Mouse (Mus musculus) limb, embryonic 13.5 days (tissue): ENCODE measurements at regions not wholly inside any gene's neighbourhood (a gene's known extent, or its start where the extent isn't known, plus 50 kb on each side); places are given as distances from the start of the nearest gene placed in this dataset.

Experiments used
- ATAC-seq: fragments of 200-750 bp; cut with Nextera tagmentation; 2 replicates; pipeline ENCODE4 v1.8.0; 2017; ENCODE audit warnings: low read depth, moderate number of reproducible peaks, moderate TSS enrichment; ENCODE audit not compliant: low FRiP score
- H3K27ac ChIP-seq: fragments of 300-500 bp; sonication (generic); 2 replicates; pipeline ENCODE4 v1.5.1; 2015; ENCODE audit warnings: inconsistent platforms, mild to moderate bottlenecking, moderate library complexity
- H3K27me3 ChIP-seq: fragments of 300-500 bp; sonication (generic); 2 replicates; pipeline ENCODE4 v1.6.1; 2015; ENCODE audit warnings: mild to moderate bottlenecking, inconsistent platforms
- H3K36me3 ChIP-seq: fragments of 300-500 bp; sonication (generic); 2 replicates; pipeline ENCODE4 v1.6.1; 2015; ENCODE audit warnings: inconsistent platforms, mild to moderate bottlenecking, moderate library complexity
- H3K4me1 ChIP-seq: fragments of 300-500 bp; sonication (generic); 2 replicates; pipeline ENCODE4 v1.6.1; 2015; ENCODE audit warnings: inconsistent platforms
- H3K4me2 ChIP-seq: fragments of 300-500 bp; sonication (generic); replicated peaks from 2 replicates; pipeline ENCODE4 v1.6.1; 2015; ENCODE audit warnings: inconsistent platforms, mild to moderate bottlenecking, moderate library complexity
- H3K4me3 ChIP-seq: fragments of 300-500 bp; sonication (generic); 2 replicates; pipeline ENCODE4 v1.5.1; 2015; ENCODE audit warnings: moderate library complexity, mild to moderate bottlenecking, inconsistent platforms
- H3K9ac ChIP-seq: fragments of 300-500 bp; sonication (generic); 2 replicates; pipeline ENCODE4 v1.6.1; 2015; ENCODE audit warnings: mild to moderate bottlenecking, inconsistent platforms
- H3K9me3 ChIP-seq: fragments of 300-500 bp; sonication (generic); 2 replicates; pipeline ENCODE4 v1.6.1; 2016; ENCODE audit warnings: inconsistent platforms
- WGBS: fragments of 180-500 bp; shearing (Covaris S2); methylation state at CpG from one replicate; pipeline ENCODE4 v1.1.7; 2015; 5-methylcytosine and 5-hydroxymethylcytosine counted together

DNA sequence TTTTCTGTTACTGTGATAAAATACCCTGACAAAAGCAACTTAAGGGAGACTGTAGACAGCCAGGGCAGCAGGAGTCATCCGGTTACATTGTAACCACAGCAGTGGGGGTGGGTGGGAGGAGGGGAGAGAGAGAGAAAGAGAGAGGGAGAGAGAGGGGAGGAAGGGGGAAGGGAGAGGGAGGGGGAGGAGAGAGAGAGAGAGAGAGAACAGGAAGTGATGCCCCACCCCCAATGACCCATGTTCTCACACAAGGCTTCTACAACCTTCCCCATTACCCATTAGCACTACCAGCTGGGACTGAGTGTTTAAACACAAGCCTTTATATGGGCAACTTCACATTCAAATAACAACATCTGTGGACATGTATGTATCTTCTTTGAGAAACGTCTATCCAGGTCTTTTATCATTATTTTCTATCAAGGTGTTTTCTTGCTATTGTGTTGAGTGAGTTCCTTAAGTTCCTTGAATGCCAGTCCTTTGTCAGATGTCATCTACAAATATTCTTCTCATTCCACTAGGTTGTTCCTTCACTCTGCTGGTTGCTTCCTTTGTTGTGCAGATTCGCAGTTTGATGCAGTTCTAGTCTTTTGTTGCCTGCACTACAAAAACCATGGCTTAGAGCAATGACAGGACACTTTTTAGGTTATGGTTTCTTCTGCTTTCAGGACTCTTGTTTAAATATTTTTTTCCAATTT lies 274.7 kb upstream of the Ddx18 start:
- H3K36me3 ChIP-seq, result no peaks in the 10 kb centered on the region
- ATAC-seq, result no peak
- H3K4me2 ChIP-seq, result no peak overlapping the region
- WGBS, result 63% methylated on average over 3 of the region's 3 CpGs
- no peak overlapping the region for H3K4me3 ChIP-seq
- no peaks in the 10 kb centered on the region for H3K4me1 ChIP-seq
- no peaks in the 10 kb centered on the region for H3K9me3 ChIP-seq
- H3K27me3 ChIP-seq, result no peaks in the 10 kb centered on the region
- no peak overlapping the region for H3K27ac ChIP-seq
- H3K9ac ChIP-seq, result no peak overlapping the region

DNA sequence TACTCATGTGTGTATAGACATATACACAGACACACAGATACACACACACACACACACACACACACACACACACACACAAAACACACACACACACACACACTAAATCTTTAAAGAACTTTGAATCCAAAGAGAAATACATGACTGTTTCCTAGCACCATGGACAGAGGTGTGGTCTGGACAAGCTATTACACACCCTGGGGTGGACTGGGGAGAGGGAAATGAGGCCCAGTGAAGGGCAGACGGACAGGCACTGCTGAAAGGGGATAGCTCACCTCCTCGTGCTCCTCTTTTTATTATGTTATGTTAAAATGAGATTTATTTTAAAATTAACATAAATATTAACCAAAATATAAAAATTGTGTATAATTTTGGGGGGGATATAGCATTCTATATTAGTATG lies 265.8 kb upstream of the Ddx18 start:
- Histone ChIP-seq H3K4me3 (no peak overlapping the region), H3K4me1 (no peaks in the 10 kb centered on the region), H3K27me3 (no peaks in the 10 kb centered on the region), H3K27ac (no peak overlapping the region), H3K4me2 (no peak overlapping the region), H3K9me3 (no peaks in the 10 kb centered on the region), H3K9ac (no peak overlapping the region), H3K36me3 (no peaks in the 10 kb centered on the region)
- ATAC-seq, result no peak; the same call in 1 of the 2 replicates
- 23% methylated on average over 2 of the region's 2 CpGs for WGBS

DNA sequence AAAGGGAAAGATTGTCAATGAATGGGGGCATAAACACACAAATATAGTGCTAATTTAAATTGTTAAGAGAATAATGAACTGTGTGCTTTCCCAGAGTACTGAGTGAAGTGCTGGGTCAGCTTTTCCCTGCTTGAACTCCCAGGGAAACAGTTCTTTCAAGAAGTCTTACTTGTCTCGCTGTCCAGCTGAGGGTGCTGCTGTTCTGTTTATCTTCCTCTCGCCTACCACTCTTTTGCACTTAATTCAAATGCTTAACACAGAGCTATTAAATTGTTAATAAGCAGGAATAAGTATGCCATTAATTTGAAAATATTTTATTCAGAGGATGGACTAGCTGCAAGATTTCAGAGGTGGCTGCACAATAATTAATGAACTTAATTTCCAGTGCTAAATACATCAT lies 262.5 kb upstream of the Ddx18 start:
- Histone ChIP-seq H3K9me3 (no peaks in the 10 kb centered on the region), H3K27ac (no peak overlapping the region), H3K4me2 (no peak overlapping the region), H3K27me3 (no peaks in the 10 kb centered on the region), H3K9ac (no peak overlapping the region), H3K4me3 (no peak overlapping the region), H3K4me1 (no peaks in the 10 kb centered on the region), H3K36me3 (no peaks in the 10 kb centered on the region)
- 62% methylated on average over 2 of the region's 2 CpGs for WGBS
- ATAC-seq, result no peak

DNA sequence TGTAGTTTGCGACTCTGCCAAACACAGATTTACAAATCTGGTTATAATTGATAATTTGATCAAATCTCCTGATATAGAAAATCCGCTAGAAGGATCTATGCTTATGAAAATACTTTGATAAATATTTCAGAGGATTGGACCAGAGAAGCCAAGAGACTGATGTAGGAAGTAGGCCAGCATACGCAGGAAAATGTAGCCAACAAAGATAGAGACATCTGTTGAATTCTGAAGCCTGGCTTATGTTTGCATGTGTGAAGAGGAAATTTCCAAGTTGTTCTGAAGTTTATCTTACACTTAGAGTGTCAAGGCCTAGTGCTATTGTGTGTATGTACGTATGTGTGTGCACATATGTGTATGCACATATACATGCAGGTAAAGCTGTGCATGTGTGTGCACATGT lies 255.2 kb upstream of the Ddx18 start:
- no peak overlapping the region for H3K9ac ChIP-seq
- H3K4me1 ChIP-seq, result no peaks in the 10 kb centered on the region
- no peaks in the 10 kb centered on the region for H3K9me3 ChIP-seq
- no peak overlapping the region for H3K4me2 ChIP-seq
- WGBS, result 84% methylated on average over 4 of the region's 4 CpGs
- H3K27ac ChIP-seq, result no peak overlapping the region
- H3K4me3 ChIP-seq, result no peak overlapping the region
- ATAC-seq, result no peak
- no peaks in the 10 kb centered on the region for H3K36me3 ChIP-seq
- no peaks in the 10 kb centered on the region for H3K27me3 ChIP-seq

DNA sequence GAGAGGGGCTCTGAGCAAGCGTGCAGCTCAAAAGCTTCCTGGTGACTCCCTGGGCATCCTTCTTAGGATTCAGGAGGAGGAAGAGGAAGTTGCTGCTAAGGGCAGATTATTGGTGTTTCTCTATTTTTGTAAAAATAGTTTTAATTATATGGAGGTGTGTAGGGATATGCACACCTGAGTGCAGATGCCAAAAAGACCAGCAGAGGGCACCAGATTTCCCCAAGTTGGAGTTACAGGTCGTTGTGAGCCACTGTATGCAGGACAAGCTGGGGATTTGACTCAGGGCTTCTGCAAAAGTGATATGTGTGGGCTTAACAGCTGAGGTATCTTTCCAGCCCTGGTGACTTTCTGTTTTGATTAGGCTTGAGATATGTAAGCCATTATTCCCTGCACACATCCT lies 235.5 kb upstream of the Ddx18 start:
- no peak overlapping the region for H3K27ac ChIP-seq

DNA sequence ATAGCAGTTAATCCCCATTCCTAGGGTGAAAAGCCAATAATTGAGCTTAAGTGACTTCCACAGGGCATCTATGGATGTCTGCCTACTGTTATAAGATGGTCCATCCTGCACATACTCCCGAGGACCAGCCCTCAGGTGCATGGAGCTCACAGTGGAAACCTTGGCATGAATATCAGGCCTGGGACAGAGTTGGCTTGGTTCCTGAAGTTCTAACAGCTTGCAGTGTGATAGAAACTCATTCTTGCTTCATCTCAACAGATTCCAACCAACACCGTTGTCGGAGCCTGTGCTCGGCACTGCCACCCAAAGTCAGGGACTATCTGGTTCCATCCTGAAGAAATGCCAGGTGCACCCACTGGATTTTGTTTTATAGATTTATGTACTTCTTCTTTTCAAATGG lies 234.7 kb upstream of the Ddx18 start:
- no peaks in the 10 kb centered on the region; the same call in 1 of the 2 replicates for H3K9me3 ChIP-seq
- 84% methylated on average over 4 of the region's 4 CpGs for WGBS
- no peak for ATAC-seq
- H3K4me2 ChIP-seq, result no peak overlapping the region
- no peak overlapping the region for H3K9ac ChIP-seq
- no peak overlapping the region for H3K4me3 ChIP-seq
- H3K36me3 ChIP-seq, result no peaks in the 10 kb centered on the region
- H3K27ac ChIP-seq, result no peak overlapping the region
- H3K4me1 ChIP-seq, result no peaks in the 10 kb centered on the region
- H3K27me3 ChIP-seq, result no peaks in the 10 kb centered on the region

More for the DNA sequence above, 235.5 kb upstream of the Ddx18 start:
- H3K36me3 ChIP-seq, result no peaks in the 10 kb centered on the region
- no peaks in the 10 kb centered on the region; the same call in 1 of the 2 replicates for H3K9me3 ChIP-seq
- ATAC-seq, result no peak
- no peaks in the 10 kb centered on the region for H3K27me3 ChIP-seq
- no peaks in the 10 kb centered on the region for H3K4me1 ChIP-seq
- H3K4me2 ChIP-seq, result no peak overlapping the region
- no peak overlapping the region for H3K4me3 ChIP-seq
- WGBS, result 57% methylated on average over 2 of the region's 2 CpGs
- H3K9ac ChIP-seq, result no peak overlapping the region

DNA sequence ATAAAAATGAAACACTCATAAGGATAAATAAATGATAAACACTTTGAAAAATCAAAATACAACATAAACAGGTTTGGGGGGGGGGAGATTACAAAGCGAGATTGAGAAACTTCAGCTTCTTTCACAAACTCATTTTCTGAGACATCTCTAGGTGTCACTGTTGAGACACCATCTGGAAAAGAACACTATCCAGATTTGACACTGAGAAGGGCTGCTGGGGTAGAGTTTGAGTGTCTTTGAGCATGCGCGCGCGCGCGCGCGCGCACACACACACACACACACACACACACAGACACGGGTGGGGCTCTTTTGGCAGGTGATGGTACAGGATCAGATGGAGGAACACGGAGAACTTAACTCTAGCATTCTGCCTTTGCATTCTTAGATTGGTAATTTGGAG lies 230.7 kb upstream of the Ddx18 start:
- Histone ChIP-seq H3K9me3 (no peaks in the 10 kb centered on the region; the same call in 1 of the 2 replicates), H3K4me1 (no peaks in the 10 kb centered on the region), H3K4me2 (no peak overlapping the region), H3K27ac (no peak overlapping the region), H3K9ac (no peak overlapping the region), H3K4me3 (no peak overlapping the region), H3K36me3 (no peaks in the 10 kb centered on the region), H3K27me3 (no peaks in the 10 kb centered on the region)
- 81% methylated on average over 12 of the region's 12 CpGs for WGBS
- ATAC-seq, result no peak

DNA sequence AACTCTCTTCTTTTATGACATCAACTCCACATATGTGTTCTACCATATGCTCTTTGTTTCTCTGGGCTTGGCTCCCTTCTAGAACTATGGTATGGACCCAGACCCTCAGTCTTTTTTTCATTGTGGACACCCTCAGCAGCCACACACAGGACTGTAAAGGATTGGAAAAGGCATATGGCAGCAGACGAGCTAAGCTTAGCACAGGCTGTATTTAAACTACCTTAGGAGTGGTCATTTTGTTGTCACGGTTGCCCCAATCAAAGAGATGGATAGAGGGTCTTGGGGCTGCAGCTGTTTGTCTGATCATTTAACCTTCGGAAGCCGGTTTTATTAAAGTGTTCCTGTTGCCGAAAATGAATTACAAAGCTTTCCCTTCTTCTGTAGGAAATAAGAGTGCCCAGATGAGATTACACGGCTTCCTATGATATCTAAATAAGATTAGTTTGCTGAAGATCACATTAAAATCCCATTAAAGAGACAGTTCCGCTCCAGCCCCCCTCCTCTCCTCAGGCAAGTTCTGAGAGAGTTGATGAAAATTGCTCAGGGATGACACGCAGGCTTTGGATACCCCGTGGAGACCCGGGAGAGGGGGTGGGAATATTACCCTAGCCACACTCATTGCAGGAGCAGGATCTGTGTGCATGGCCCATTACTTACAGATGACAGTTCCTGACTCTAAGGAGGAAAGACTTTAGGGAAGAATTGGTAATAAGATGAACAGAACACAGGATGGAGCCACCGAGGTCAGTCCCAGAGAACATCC lies 227.4 kb upstream of the Ddx18 start:
- no peak for ATAC-seq
- WGBS, result 75% methylated on average over 11 of the region's 11 CpGs

DNA sequence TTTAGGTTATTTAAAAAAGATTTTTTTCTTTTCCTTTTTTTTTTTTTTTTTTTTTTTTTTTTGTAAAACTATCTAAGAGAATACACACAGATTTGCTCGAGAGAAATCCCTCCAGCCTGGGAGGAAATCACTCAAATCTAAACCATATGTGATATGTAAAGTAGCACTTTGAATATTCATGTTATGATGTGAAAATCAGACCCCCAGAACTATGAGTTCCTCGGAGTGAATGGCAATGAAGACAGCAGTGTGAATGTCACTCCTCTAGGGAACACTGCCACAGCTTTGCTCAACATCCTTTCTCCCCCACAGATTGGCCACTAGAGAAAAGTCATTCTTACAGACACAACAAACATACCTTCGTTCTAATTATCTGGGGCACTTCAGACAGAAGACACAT lies 217.8 kb upstream of the Ddx18 start:
- Histone ChIP-seq H3K9ac (no peak overlapping the region), H3K4me3 (no peak overlapping the region), H3K4me2 (no peak overlapping the region), H3K27ac (no peak overlapping the region), H3K36me3 (no peaks in the 10 kb centered on the region), H3K27me3 (no peaks in the 10 kb centered on the region), H3K9me3 (no peaks in the 10 kb centered on the region), H3K4me1 (no peaks in the 10 kb centered on the region)
- no peak for ATAC-seq
- 43% methylated on average over 3 of the region's 3 CpGs for WGBS

More for the DNA sequence above, 227.4 kb upstream of the Ddx18 start:
- H3K9me3 ChIP-seq, result no peaks in the 10 kb centered on the region
- H3K4me1 ChIP-seq, result no peaks in the 10 kb centered on the region
- no peak overlapping the region for H3K27ac ChIP-seq
- no peaks in the 10 kb centered on the region for H3K27me3 ChIP-seq
- H3K4me2 ChIP-seq, result no peak overlapping the region
- H3K4me3 ChIP-seq, result no peak overlapping the region
- no peaks in the 10 kb centered on the region for H3K36me3 ChIP-seq
- H3K9ac ChIP-seq, result no peak overlapping the region

DNA sequence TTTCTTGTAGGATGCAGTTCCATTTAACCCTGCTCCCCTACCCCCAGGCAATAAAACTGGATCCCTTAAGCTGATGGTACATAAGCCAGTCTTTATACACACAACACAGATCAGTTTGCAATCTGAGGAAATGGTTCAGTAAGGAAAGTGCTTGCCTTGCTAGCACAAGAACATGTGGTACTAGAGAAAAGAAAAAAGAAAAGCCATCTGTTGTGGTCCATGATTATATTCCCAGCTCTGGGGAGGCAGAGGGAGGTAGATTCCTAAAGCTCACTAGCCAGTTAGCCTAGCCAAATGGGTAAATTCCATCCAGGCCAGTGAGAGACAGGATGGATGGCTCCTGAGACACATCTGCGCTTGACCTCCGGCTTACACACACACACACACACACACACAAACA lies 206.2 kb upstream of the Ddx18 start:
- Histone ChIP-seq H3K9ac (no peak overlapping the region), H3K4me2 (no peak overlapping the region), H3K27ac (no peak overlapping the region), H3K4me3 (no peak overlapping the region), H3K9me3 (no peaks in the 10 kb centered on the region), H3K27me3 (no peaks in the 10 kb centered on the region), H3K36me3 (no peaks in the 10 kb centered on the region), H3K4me1 (peaks cover 13% of the 10 kb centered on the region)
- 91% methylated on average over 2 of the region's 2 CpGs for WGBS
- ATAC-seq, result no peak; the same call in 1 of the 2 replicates

DNA sequence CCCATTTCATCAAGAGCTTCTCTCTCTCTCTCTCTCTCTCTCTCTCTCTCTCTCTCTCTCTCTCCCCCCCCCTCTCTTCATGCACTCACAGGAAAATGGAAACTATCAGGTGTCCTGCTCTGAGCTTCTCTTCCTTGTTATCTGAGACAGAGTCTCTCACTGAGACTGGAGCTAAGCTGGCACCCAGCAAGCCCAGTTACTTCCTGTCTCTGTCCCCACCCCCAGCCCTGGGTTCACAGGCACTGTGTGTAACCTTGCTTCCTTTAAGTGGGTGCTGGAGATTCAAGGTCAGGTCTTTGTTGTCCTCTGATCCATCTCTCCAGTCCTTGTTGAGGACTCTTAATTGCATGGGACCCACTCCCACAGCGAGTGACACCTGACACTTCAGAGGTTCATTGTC lies 203.7 kb upstream of the Ddx18 start:
- no peak overlapping the region for H3K27ac ChIP-seq
- 90% methylated on average over 1 of the region's 1 CpGs for WGBS
- peaks cover 13% of the 10 kb centered on the region for H3K4me1 ChIP-seq
- no peaks in the 10 kb centered on the region for H3K27me3 ChIP-seq
- no peak for ATAC-seq
- H3K4me2 ChIP-seq, result no peak overlapping the region
- no peak overlapping the region for H3K9ac ChIP-seq
- no peaks in the 10 kb centered on the region for H3K9me3 ChIP-seq
- H3K4me3 ChIP-seq, result no peak overlapping the region
- H3K36me3 ChIP-seq, result no peaks in the 10 kb centered on the region

DNA sequence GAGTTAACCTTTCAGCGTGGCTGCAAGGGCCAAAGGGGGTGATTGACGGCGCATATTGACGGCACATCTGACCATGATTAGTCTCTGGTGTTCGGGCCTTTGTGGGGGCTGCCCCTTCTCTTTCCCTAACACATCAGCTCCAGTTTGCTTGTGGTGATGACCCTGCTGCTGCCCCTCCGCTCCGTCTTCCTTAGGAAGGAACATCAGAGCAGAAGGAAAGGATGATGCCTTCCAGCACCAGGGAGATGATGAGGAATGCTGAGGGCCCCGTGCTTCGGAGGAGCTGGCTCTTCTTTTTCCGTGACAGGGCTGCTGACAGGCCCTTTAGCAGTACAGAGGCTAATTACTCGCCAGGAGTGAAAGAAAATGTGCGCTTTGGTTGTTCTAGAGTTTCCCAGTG lies 203.1 kb upstream of the Ddx18 start:
- Histone ChIP-seq H3K4me3 (no peak overlapping the region), H3K4me1 (peaks cover 13% of the 10 kb centered on the region), H3K9me3 (no peaks in the 10 kb centered on the region), H3K36me3 (no peaks in the 10 kb centered on the region), H3K4me2 (0 out of 2 replicates have a peak overlapping the region, but pooled peaks have one; percentile 16), H3K27me3 (no peaks in the 10 kb centered on the region), H3K9ac (no peak overlapping the region), H3K27ac (no peak overlapping the region)
- WGBS, result 9% methylated on average over 12 of the region's 12 CpGs
- ATAC-seq, result no peak
